Mouse (Mus musculus) CH12.LX (cell line): ENCODE measurements around the gene Fam83f.

Source experiments
- CHD2 ChIP-seq: IDR thresholded peaks from 2 replicates; pipeline ENCODE4 v1.6.1; 2011; ENCODE audit warnings: low read length, improper control_type of control experiment
- EP300 ChIP-seq: IDR thresholded peaks from 2 replicates; pipeline ENCODE4 v1.6.1; 2011; ENCODE audit warnings: low read length, improper control_type of control experiment
- MAX ChIP-seq: IDR thresholded peaks from 2 replicates; pipeline ENCODE4 v1.6.1; 2011; ENCODE audit warnings: low read length, improper control_type of control experiment
- MXI1 ChIP-seq: IDR thresholded peaks from 2 replicates; pipeline ENCODE4 v1.6.1; 2011; ENCODE audit warnings: mild to moderate bottlenecking, low read depth, low read length, improper control_type of control experiment
- POLR2A ChIP-seq: IDR thresholded peaks from 2 replicates; pipeline ENCODE4 v1.6.1; 2011; ENCODE audit warnings: low read depth, mild to moderate bottlenecking, improper control_type of control experiment, low read length
- RAD21 ChIP-seq: IDR thresholded peaks from 2 replicates; pipeline ENCODE4 v1.6.1; 2011; ENCODE audit warnings: low read depth, mild to moderate bottlenecking, low read length, improper control_type of control experiment, moderate library complexity
- ZKSCAN1 ChIP-seq: IDR thresholded peaks from 2 replicates; pipeline ENCODE4 v1.6.1; 2012; ENCODE audit warnings: low read depth, inconsistent platforms, low read length, improper control_type of control experiment, borderline replicate concordance

DNA sequence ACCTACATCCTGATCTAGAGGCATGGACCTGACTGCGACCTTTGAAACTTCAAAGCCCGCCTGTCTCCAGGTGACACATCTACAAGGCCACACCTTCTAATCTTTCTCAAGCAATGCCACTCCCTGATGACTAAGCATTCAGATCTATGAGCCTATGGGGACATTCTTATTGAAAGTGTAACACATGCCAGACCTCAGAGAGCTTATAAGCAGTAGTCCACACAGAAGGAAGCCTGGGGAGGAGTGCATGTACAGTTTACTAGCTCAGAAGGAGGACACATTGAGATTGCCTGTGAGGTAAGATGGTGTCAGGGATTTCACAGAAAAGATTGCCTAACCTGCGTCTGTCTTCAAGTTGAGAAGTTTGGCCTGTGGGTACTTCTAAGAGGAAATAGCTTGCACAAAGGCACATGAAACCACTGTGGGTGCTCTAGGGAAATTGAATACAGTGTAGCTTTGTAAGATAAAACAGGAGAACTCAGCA, 71.4 kb downstream of the Fam83f start:
- no peak for TF ChIP-seq MAX
- no peak for TF ChIP-seq ZKSCAN1
- TF ChIP-seq CHD2, result no peak
- TF ChIP-seq POLR2A, result no peak
- no peak for TF ChIP-seq RAD21
- no peak for TF ChIP-seq EP300
- no peak for TF ChIP-seq MXI1
